Mouse (Mus musculus) cerebellum, adult 2 months (tissue): ENCODE measurements around the gene Moxd2.

Source experiments
- CTCF ChIP-seq: fragments of 200-500 bp; IDR thresholded peaks from 2 replicates; pipeline ENCODE4 v1.5.1; 2011; ENCODE audit warnings: low read depth, mild to moderate bottlenecking, control low read depth, low read length, moderate library complexity, borderline replicate concordance; ENCODE audit not compliant: insufficient read depth
- POLR2A ChIP-seq: fragments of 200-500 bp; IDR thresholded peaks from 2 replicates; pipeline ENCODE4 v1.6.1; 2011; ENCODE audit warnings: low read length, control low read depth, borderline replicate concordance; ENCODE audit not compliant: insufficient read depth

DNA sequence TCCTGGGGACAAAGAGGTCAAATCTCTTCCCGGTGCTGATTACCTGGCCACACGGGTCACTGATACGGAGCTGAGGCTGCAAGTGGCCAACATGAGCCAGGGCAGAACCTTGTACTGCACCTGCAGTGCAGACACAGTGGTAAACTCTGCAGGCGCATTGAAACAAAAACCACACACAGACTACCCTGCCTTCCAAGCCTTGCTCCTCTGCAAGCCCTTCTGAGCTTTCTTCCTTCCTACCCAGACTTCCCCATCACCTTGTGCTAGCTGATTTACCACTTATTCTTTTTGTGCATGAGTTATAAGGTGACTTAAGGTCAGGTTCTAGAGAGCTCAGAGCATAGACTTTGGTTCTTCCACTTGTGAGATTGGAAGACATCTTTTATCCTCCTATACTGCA is 4.5 kb upstream of the Moxd2 start:
- no peak for TF ChIP-seq CTCF
- no peak for TF ChIP-seq POLR2A
